In the genomic region with DNA sequence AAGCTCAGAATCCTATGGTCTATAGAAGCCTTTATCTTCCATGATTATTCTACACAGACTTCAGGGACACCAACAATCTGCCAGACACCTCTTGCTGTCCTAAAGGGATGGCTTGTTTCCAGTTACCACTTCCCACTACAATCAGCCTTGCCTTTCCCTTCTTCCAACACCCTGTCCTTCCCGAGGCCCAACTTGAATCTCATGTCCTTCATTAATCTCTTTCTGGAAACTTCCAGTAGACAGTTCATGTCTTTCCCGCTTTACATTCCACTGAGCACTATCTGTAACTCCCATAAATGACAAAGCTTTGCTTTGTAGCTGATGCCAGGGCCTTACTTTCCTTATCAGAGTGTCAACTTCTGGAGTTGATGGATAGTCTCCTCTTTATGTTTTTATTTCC, we compare ENCODE assay signal across 21 mouse cellular contexts.
DNase-seq lines count a peak whose midpoint lies in the region; ATAC-seq and TF ChIP-seq lines count a peak whose summit lies in the region.
"Had no signal": no experiment of that assay in that cellular context is flagged by ENCODE, and none has a peak within 500 bp of the region (broad histone marks: within the 10 kb centered on the region; RNA-seq: fewer than 3 reads in every experiment).

No protein-coding gene starts in this region.

- H3K9me3 ChIP-seq in lung, embryonic 14.5 days (ENCODE audit: low read depth, low read length): no peaks in the 10 kb centered on the region
- H3K9me3 ChIP-seq in lung, embryonic 16.5 days (ENCODE audit: control insufficient read depth, low read length): no peaks in the 10 kb centered on the region
- H3K9me3 ChIP-seq: embryonic facial prominence, embryonic 13.5 days; embryonic facial prominence, embryonic 15.5 days; forebrain, embryonic 10.5 days; forebrain, embryonic 12.5 days had no signal

- peak; percentile 89 for ATAC-seq in lung, embryonic 14.5 days (ENCODE audit: insufficient read depth)
- peak; percentile 69 for ATAC-seq in lung, embryonic 16.5 days (ENCODE audit: low read depth)
- ATAC-seq: forebrain, embryonic 14.5 days; forebrain, embryonic 16.5 days had no signal

- no peak overlapping the region for H3K4me3 ChIP-seq in lung, embryonic 14.5 days (ENCODE audit: low read depth, low read length)
- H3K4me3 ChIP-seq in lung, embryonic 16.5 days (ENCODE audit: low read length): no peak overlapping the region
- H3K4me3 ChIP-seq: embryonic facial prominence, embryonic 13.5 days; embryonic facial prominence, embryonic 15.5 days; erythroblast, embryonic 14.5 days; forebrain, embryonic 10.5 days; forebrain, embryonic 12.5 days had no signal

- no peak overlapping the region for H3K9ac ChIP-seq in lung, embryonic 14.5 days
- no peak overlapping the region for H3K9ac ChIP-seq in lung, embryonic 16.5 days (ENCODE audit: low read length)
- H3K9ac ChIP-seq: embryonic facial prominence, embryonic 13.5 days; embryonic facial prominence, embryonic 15.5 days; forebrain, embryonic 12.5 days had no signal

- DNase-seq in lung, embryonic 14.5 days: peak; percentile 77
- DNase-seq in lung, postnatal 25 days (ENCODE audit: low spot score): no peak
- DNase-seq in lung, postnatal 14 days: no peak
- DNase-seq: adrenal gland, adult 2 months; adrenal gland, postnatal 10 days; adrenal gland, postnatal 25 days; cerebellum, adult 11 months; cerebellum, adult 18-20 months; cerebellum, adult 8-10 months; cerebellum, adult 9-11 months; cerebellum, postnatal 14 days; cerebellum, postnatal 36 days; embryo, embryonic 11 days had no signal

- H3K4me2 ChIP-seq in lung, embryonic 14.5 days: no peak overlapping the region
- no peak overlapping the region for H3K4me2 ChIP-seq in lung, embryonic 16.5 days (ENCODE audit: low read depth, low read length)
- H3K4me2 ChIP-seq: embryonic facial prominence, embryonic 13.5 days; embryonic facial prominence, embryonic 15.5 days; forebrain, embryonic 12.5 days had no signal

- no peaks in the 10 kb centered on the region; the same call in 1 of the 2 replicates for H3K4me1 ChIP-seq in lung, embryonic 14.5 days (ENCODE audit: insufficient read depth)
- peaks cover 3% of the 10 kb centered on the region; the same call in 1 of the 2 replicates for H3K4me1 ChIP-seq in lung, embryonic 16.5 days (replicated peaks; ENCODE audit: control insufficient read depth, insufficient read depth, low read length)
- H3K4me1 ChIP-seq: embryonic facial prominence, embryonic 13.5 days; embryonic facial prominence, embryonic 15.5 days; forebrain, embryonic 10.5 days; forebrain, embryonic 12.5 days had no signal

- WGBS in lung, embryonic 14.5 days: 26% methylated on average over 2 of the region's 2 CpGs
- 27% methylated on average over 2 of the region's 2 CpGs for WGBS in lung, embryonic 16.5 days

- H3K36me3 ChIP-seq in lung, embryonic 14.5 days (ENCODE audit: insufficient read depth): no peaks in the 10 kb centered on the region
- no peaks in the 10 kb centered on the region for H3K36me3 ChIP-seq in lung, embryonic 16.5 days (ENCODE audit: control insufficient read depth, insufficient read depth, low read length)
- H3K36me3 ChIP-seq: embryonic facial prominence, embryonic 13.5 days; embryonic facial prominence, embryonic 15.5 days; forebrain, embryonic 10.5 days; forebrain, embryonic 12.5 days had no signal

- H3K27ac ChIP-seq in lung, embryonic 14.5 days (ENCODE audit: low read depth): no peak overlapping the region
- H3K27ac ChIP-seq in lung, embryonic 16.5 days (ENCODE audit: low read length): no peak overlapping the region
- H3K27ac ChIP-seq: embryonic facial prominence, embryonic 13.5 days; embryonic facial prominence, embryonic 15.5 days; forebrain, embryonic 10.5 days; forebrain, embryonic 12.5 days had no signal

- H3K27me3 ChIP-seq in lung, embryonic 14.5 days (ENCODE audit: insufficient read depth, low read length): no peaks in the 10 kb centered on the region
- H3K27me3 ChIP-seq in lung, embryonic 16.5 days (ENCODE audit: control insufficient read depth, insufficient read depth, low read depth, low read length): no peaks in the 10 kb centered on the region
- H3K27me3 ChIP-seq: embryonic facial prominence, embryonic 13.5 days; embryonic facial prominence, embryonic 15.5 days; forebrain, embryonic 12.5 days had no signal

- TF ChIP-seq CTCF in lung, embryonic 14.5 days (IDR thresholded peaks at IDR 0.05; ENCODE audit: low read depth): no peak
